Mouse (Mus musculus) forebrain, embryonic 16.5 days (tissue): ENCODE results near the gene Mid1. TPM values are rescaled to one million over a fixed set of nuclear protein-coding genes. Genes with fewer than 3 reads are reported as not detected.
"Not testable (repeated sequence)": the region's sequence is repeated elsewhere in the genome, so short reads cannot be mapped to it uniquely, and the experiment has no call there.

Experiments used
- ATAC-seq: fragments of 200-750 bp; cut with Nextera tagmentation; 2 replicates; pipeline ENCODE4 v1.8.0; 2017; ENCODE audit warnings: mild to moderate bottlenecking, moderate library complexity
- H3K27ac ChIP-seq: fragments of 300-500 bp; sonication (generic); 2 replicates; pipeline ENCODE4 v1.5.1; 2014; ENCODE audit warnings: low read length, control low read depth
- H3K27me3 ChIP-seq: fragments of 300-500 bp; sonication (generic); replicated peaks from 2 replicates; pipeline ENCODE4 v1.6.1; 2014; ENCODE audit warnings: low read length; ENCODE audit not compliant: control insufficient read depth, insufficient read depth
- H3K36me3 ChIP-seq: fragments of 300-500 bp; sonication (generic); 2 replicates; pipeline ENCODE4 v1.6.1; 2014; ENCODE audit not compliant: control insufficient read depth, insufficient read depth
- H3K4me1 ChIP-seq: fragments of 300-500 bp; sonication (generic); replicated peaks from 2 replicates; pipeline ENCODE4 v1.6.1; 2014; ENCODE audit warnings: low read length; ENCODE audit not compliant: control insufficient read depth, insufficient read depth
- H3K4me2 ChIP-seq: fragments of 300-500 bp; sonication (generic); 2 replicates; pipeline ENCODE4 v1.6.1; 2014; ENCODE audit warnings: mild to moderate bottlenecking, low read length, control low read depth
- H3K4me3 ChIP-seq: fragments of 300-500 bp; sonication (generic); replicated peaks from 2 replicates; pipeline ENCODE4 v1.5.1; 2014; ENCODE audit warnings: mild to moderate bottlenecking, low read length, control low read depth
- H3K9ac ChIP-seq: fragments of 300-500 bp; sonication (generic); replicated peaks from 2 replicates; pipeline ENCODE4 v1.6.1; 2014; ENCODE audit warnings: low read depth, low read length, control low read depth
- H3K9me3 ChIP-seq: fragments of 300-500 bp; sonication (generic); 2 replicates; pipeline ENCODE4 v1.6.1; 2016; ENCODE audit warnings: low read length; ENCODE audit not compliant: control insufficient read depth
- WGBS: fragments of 180-500 bp; shearing (Covaris S2); extraction: QIAGEN DNeasy Blood & Tissue Kit; methylation state at CpG from one replicate; pipeline ENCODE4 v1.1.7; 2014; 5-methylcytosine and 5-hydroxymethylcytosine counted together
- polyA plus RNA-seq: library from polyadenylated mRNA; unstranded; fragments of >200 nt; fragmentation: Nextera tagmentation; extraction: Ambion mirVana; gene quantifications from 2 replicates; pipeline ENCODE4 v1.2.1, GENCODE M21; 2015

Gene Mid1
- polyA plus RNA-seq, 1 experiment from 2014 or later: 10.0 TPM

- H3K9me3 ChIP-seq, H3K36me3 ChIP-seq, H3K27me3 ChIP-seq, ATAC-seq, H3K4me2 ChIP-seq, H3K27ac ChIP-seq, H3K4me1 ChIP-seq, H3K4me3 ChIP-seq, H3K9ac ChIP-seq: not testable (repeated sequence)
- WGBS: no CpG with 5 or more reads among the region's 12 CpGs
Measured at GRCm38 (mm10) chrX:170001388-170001695, 316.3 kb downstream of the Mid1 start.

GRCm38 (mm10) chrX:170002510-170003197 is 317.7 kb downstream of the Mid1 start:
- ATAC-seq, H3K9me3 ChIP-seq, H3K4me1 ChIP-seq, H3K36me3 ChIP-seq, H3K4me3 ChIP-seq, H3K27ac ChIP-seq, H3K27me3 ChIP-seq, H3K4me2 ChIP-seq, H3K9ac ChIP-seq: not testable (repeated sequence)
- WGBS: 24% methylated on average over 4 of the region's 18 CpGs

GRCm38 (mm10) chrX:170003536-170003935 is 318.5 kb downstream of the Mid1 start:
- not testable (repeated sequence) for H3K4me3 ChIP-seq, H3K4me1 ChIP-seq, H3K9ac ChIP-seq, H3K27me3 ChIP-seq, H3K9me3 ChIP-seq, ATAC-seq, H3K27ac ChIP-seq, H3K36me3 ChIP-seq, H3K4me2 ChIP-seq
- WGBS: 26% methylated on average over 1 of the region's 1 CpGs

GRCm38 (mm10) chrX:170004236-170004635 is 319.2 kb downstream of the Mid1 start:
- H3K27me3 ChIP-seq, H3K4me3 ChIP-seq, H3K9me3 ChIP-seq, H3K4me1 ChIP-seq, H3K36me3 ChIP-seq, ATAC-seq, H3K9ac ChIP-seq, H3K27ac ChIP-seq, H3K4me2 ChIP-seq: not testable (repeated sequence)
- WGBS: 45% methylated on average over 2 of the region's 2 CpGs

GRCm38 (mm10) chrX:170004793-170005192 is 319.8 kb downstream of the Mid1 start:
- H3K36me3 ChIP-seq, H3K27ac ChIP-seq, H3K9me3 ChIP-seq, H3K27me3 ChIP-seq, H3K4me3 ChIP-seq, H3K9ac ChIP-seq, H3K4me1 ChIP-seq, H3K4me2 ChIP-seq, ATAC-seq: not testable (repeated sequence)
- 14% methylated on average over 5 of the region's 5 CpGs for WGBS

- not testable (repeated sequence) for H3K9me3 ChIP-seq, ATAC-seq, H3K4me1 ChIP-seq, H3K27ac ChIP-seq, H3K27me3 ChIP-seq, H3K4me3 ChIP-seq, H3K9ac ChIP-seq, H3K4me2 ChIP-seq, H3K36me3 ChIP-seq
- 16% methylated on average over 13 of the region's 13 CpGs for WGBS
Measured at GRCm38 (mm10) chrX:170005194-170005593, 320.2 kb downstream of the Mid1 start.

GRCm38 (mm10) chrX:170005695-170006297 is 320.8 kb downstream of the Mid1 start:
- WGBS: 38% methylated on average over 1 of the region's 1 CpGs
- H3K4me1 ChIP-seq, H3K27me3 ChIP-seq, H3K36me3 ChIP-seq, H3K4me3 ChIP-seq, H3K4me2 ChIP-seq, ATAC-seq, H3K27ac ChIP-seq, H3K9ac ChIP-seq: not testable (repeated sequence)
- peaks cover 13% of the 10 kb centered on the region for H3K9me3 ChIP-seq

GRCm38 (mm10) chrX:170006694-170007247 is 321.8 kb downstream of the Mid1 start:
- not testable (repeated sequence) for H3K4me2 ChIP-seq, H3K4me3 ChIP-seq, H3K9ac ChIP-seq, ATAC-seq, H3K36me3 ChIP-seq, H3K27me3 ChIP-seq, H3K27ac ChIP-seq, H3K4me1 ChIP-seq
- WGBS: 44% methylated on average over 3 of the region's 3 CpGs
- peaks cover 18% of the 10 kb centered on the region for H3K9me3 ChIP-seq

- peaks cover 18% of the 10 kb centered on the region for H3K9me3 ChIP-seq
- H3K4me3 ChIP-seq, H3K36me3 ChIP-seq, H3K27me3 ChIP-seq, H3K27ac ChIP-seq, H3K9ac ChIP-seq, ATAC-seq, H3K4me1 ChIP-seq, H3K4me2 ChIP-seq: not testable (repeated sequence)
- WGBS: 42% methylated on average over 2 of the region's 2 CpGs
Measured at GRCm38 (mm10) chrX:170007375-170008178, 322.6 kb downstream of the Mid1 start.
